Mouse (Mus musculus) stomach, postnatal 0 days (tissue): ENCODE data around the gene Gm21987. TPM values are rescaled to one million over a fixed set of nuclear protein-coding genes. Genes with fewer than 3 reads are reported as not detected.

Source experiments
- ATAC-seq: fragments of 200-750 bp; cut with Nextera tagmentation; 2 replicates; pipeline ENCODE4 v1.8.0; 2017; ENCODE audit not compliant: low FRiP score, low TSS enrichment
- DNase-seq: peaks from one replicate; pipeline ENCODE4 v3.0.0-alpha.2; 2016; ENCODE audit warnings: low spot score
- H3K27ac ChIP-seq: fragments of 300-500 bp; sonication (generic); replicated peaks from 2 replicates; pipeline ENCODE4 v1.5.1; 2014; ENCODE audit warnings: mild to moderate bottlenecking, control low read depth
- H3K27me3 ChIP-seq: fragments of 300-500 bp; sonication (generic); 2 replicates; pipeline ENCODE4 v1.6.1; 2014; ENCODE audit warnings: low read length; ENCODE audit not compliant: control insufficient read depth, insufficient read depth
- H3K36me3 ChIP-seq: fragments of 300-500 bp; sonication (generic); 2 replicates; pipeline ENCODE4 v1.6.1; 2014; ENCODE audit warnings: low read length, mixed read lengths; ENCODE audit not compliant: control insufficient read depth, insufficient read depth
- H3K4me1 ChIP-seq: fragments of 300-500 bp; sonication (generic); replicated peaks from 2 replicates; pipeline ENCODE4 v1.6.1; 2014; ENCODE audit warnings: antibody characterized with exemption; ENCODE audit not compliant: control insufficient read depth, insufficient read depth
- H3K4me2 ChIP-seq: fragments of 300-500 bp; sonication (generic); replicated peaks from 2 replicates; pipeline ENCODE4 v1.6.1; 2014; ENCODE audit warnings: low read depth, mild to moderate bottlenecking, control low read depth, moderate library complexity
- H3K4me3 ChIP-seq: fragments of 300-500 bp; sonication (generic); 2 replicates; pipeline ENCODE4 v1.5.1; 2014; ENCODE audit warnings: low read depth, low read length, control low read depth
- H3K9ac ChIP-seq: fragments of 300-500 bp; sonication (generic); 2 replicates; pipeline ENCODE4 v1.6.1; 2014; ENCODE audit warnings: mild to moderate bottlenecking, low read length, control low read depth, mixed read lengths
- H3K9me3 ChIP-seq: fragments of 300-500 bp; sonication (generic); 2 replicates; pipeline ENCODE4 v1.6.1; 2016; ENCODE audit warnings: low read length; ENCODE audit not compliant: control insufficient read depth
- CTCF ChIP-seq: IDR thresholded peaks from 2 replicates; pipeline ENCODE4 v1.5.1; 2016; ENCODE audit warnings: antibody characterized with exemption, low read depth, mild to moderate bottlenecking, moderate library complexity
- EP300 ChIP-seq: optimal IDR thresholded peaks from 2 replicates; pipeline ENCODE3; 2016; ENCODE audit warnings: antibody characterized with exemption
- WGBS: fragments of 180-500 bp; shearing (Covaris S2); extraction: QIAGEN DNeasy Blood & Tissue Kit; methylation state at CpG from one replicate; pipeline ENCODE4 v1.1.7; 2014; 5-methylcytosine and 5-hydroxymethylcytosine counted together
- polyA plus RNA-seq: library from polyadenylated mRNA; unstranded; fragments of >200 nt; fragmentation: Nextera tagmentation; extraction: Ambion mirVana; gene quantifications from 2 replicates; pipeline ENCODE4 v1.2.1, GENCODE M21; 2015

Gm21987 gene
- polyA plus RNA-seq, 1 experiment from 2014 or later, result not detected

GRCm38 (mm10) chr16:38307221-38307605 is 39.6 kb upstream of the Gm21987 start:
- H3K36me3 ChIP-seq, result no peaks in the 10 kb centered on the region
- TF ChIP-seq EP300 (no peak), CTCF (no peak)
- no peaks in the 10 kb centered on the region for H3K9me3 ChIP-seq
- H3K4me2 ChIP-seq, result no peak overlapping the region
- H3K27me3 ChIP-seq, result no peaks in the 10 kb centered on the region
- H3K27ac ChIP-seq, result no peak overlapping the region
- no peak overlapping the region for H3K4me3 ChIP-seq
- no peak for ATAC-seq
- H3K9ac ChIP-seq, result no peak overlapping the region
- DNase-seq, result no peak
- 47% methylated on average over 5 of the region's 5 CpGs for WGBS
- H3K4me1 ChIP-seq, result no peaks in the 10 kb centered on the region

- Histone ChIP-seq H3K27ac (no peak overlapping the region), H3K4me3 (no peak overlapping the region), H3K27me3 (no peaks in the 10 kb centered on the region), H3K9ac (no peak overlapping the region), H3K4me2 (no peak overlapping the region), H3K9me3 (no peaks in the 10 kb centered on the region), H3K4me1 (no peaks in the 10 kb centered on the region), H3K36me3 (no peaks in the 10 kb centered on the region)
- WGBS, result 47% methylated on average over 7 of the region's 7 CpGs
- DNase-seq (no peak), ATAC-seq (no peak)
- TF ChIP-seq EP300 (no peak), CTCF (no peak)
Observed at GRCm38 (mm10) chr16:38307651-38308050, 39.2 kb upstream of the Gm21987 start.

- Histone ChIP-seq H3K4me3 (no peak overlapping the region), H3K9ac (no peak overlapping the region), H3K4me2 (no peak overlapping the region), H3K27me3 (no peaks in the 10 kb centered on the region), H3K27ac (no peak overlapping the region), H3K4me1 (no peaks in the 10 kb centered on the region), H3K36me3 (no peaks in the 10 kb centered on the region), H3K9me3 (no peaks in the 10 kb centered on the region)
- DNase-seq (no peak), ATAC-seq (no peak)
- WGBS, result 85% methylated on average over 11 of the region's 11 CpGs
- no peak for TF ChIP-seq EP300
- no peak for TF ChIP-seq CTCF
Observed at GRCm38 (mm10) chr16:38308195-38308594, 38.6 kb upstream of the Gm21987 start.

- Histone ChIP-seq H3K27ac (no peak overlapping the region), H3K9ac (no peak overlapping the region), H3K4me1 (no peaks in the 10 kb centered on the region), H3K4me2 (no peak overlapping the region), H3K36me3 (no peaks in the 10 kb centered on the region), H3K9me3 (no peaks in the 10 kb centered on the region), H3K4me3 (no peak overlapping the region), H3K27me3 (no peaks in the 10 kb centered on the region)
- 0 out of 2 replicates have a peak, but pooled peaks have one; percentile 15 for ATAC-seq
- no peak for TF ChIP-seq EP300
- TF ChIP-seq CTCF, result no peak
- 74% methylated on average over 9 of the region's 9 CpGs for WGBS
- no peak for DNase-seq
Observed at GRCm38 (mm10) chr16:38318492-38318891, 28.3 kb upstream of the Gm21987 start.

- no peak overlapping the region for H3K4me3 ChIP-seq
- WGBS, result 90% methylated on average over 4 of the region's 4 CpGs
- H3K9ac ChIP-seq, result no peak overlapping the region
- no peak overlapping the region for H3K27ac ChIP-seq
- TF ChIP-seq EP300 (no peak), CTCF (no peak)
- no peak for DNase-seq
- ATAC-seq, result 0 out of 2 replicates have a peak, but pooled peaks have one; percentile 15
- H3K27me3 ChIP-seq, result no peaks in the 10 kb centered on the region
- H3K4me1 ChIP-seq, result no peaks in the 10 kb centered on the region
- H3K4me2 ChIP-seq, result no peak overlapping the region
- no peaks in the 10 kb centered on the region for H3K9me3 ChIP-seq
- H3K36me3 ChIP-seq, result no peaks in the 10 kb centered on the region
Observed at GRCm38 (mm10) chr16:38319087-38319486, 27.8 kb upstream of the Gm21987 start.

- no peaks in the 10 kb centered on the region for H3K4me1 ChIP-seq
- no peak for ATAC-seq
- 31% methylated on average over 17 of the region's 17 CpGs for WGBS
- H3K36me3 ChIP-seq, result no peaks in the 10 kb centered on the region
- H3K4me3 ChIP-seq, result no peak overlapping the region
- TF ChIP-seq CTCF (peak; percentile 79), EP300 (no peak)
- no peak overlapping the region for H3K9ac ChIP-seq
- no peaks in the 10 kb centered on the region for H3K9me3 ChIP-seq
- no peaks in the 10 kb centered on the region for H3K27me3 ChIP-seq
- no peak overlapping the region for H3K4me2 ChIP-seq
- no peak overlapping the region for H3K27ac ChIP-seq
- DNase-seq, result peak; percentile 49
Observed at GRCm38 (mm10) chr16:38321452-38321935, 25.3 kb upstream of the Gm21987 start.
